Mouse (Mus musculus): Measurements from ENCODE around the gene Aldh1b1.

The Aldh1b1 gene

GRCm38 (mm10) chr4:45798964-45799363 lies at the start of gene Aldh1b1:
TSS of gene Aldh1b1 (plus strand) at chr4:45799022.
- peak; percentile 83 for DNase-seq (ENCODE audit: low spot score)

GRCm38 (mm10) chr4:45749449-45749848 lies 49.4 kb upstream of the Aldh1b1 start:
- DNase-seq (ENCODE audit: low spot score) = no peak

GRCm38 (mm10) chr4:45750477-45750876 lies 48.3 kb upstream of the Aldh1b1 start:
- DNase-seq (ENCODE audit: low spot score) = no peak

GRCm38 (mm10) chr4:45753211-45753809 lies 45.5 kb upstream of the Aldh1b1 start:
- DNase-seq (ENCODE audit: low spot score) = no peak

GRCm38 (mm10) chr4:45754171-45754570 lies 44.7 kb upstream of the Aldh1b1 start:
- DNase-seq (ENCODE audit: low spot score) = no peak

GRCm38 (mm10) chr4:45755097-45755496 lies 43.7 kb upstream of the Aldh1b1 start:
- DNase-seq (ENCODE audit: low spot score) = no peak

- DNase-seq (ENCODE audit: low spot score) = no peak
These were observed 42.9 kb upstream of the Aldh1b1 start for GRCm38 (mm10) chr4:45755881-45756280.

GRCm38 (mm10) chr4:45757941-45758340 lies 40.9 kb upstream of the Aldh1b1 start:
- no peak for DNase-seq (ENCODE audit: low spot score)

- DNase-seq (ENCODE audit: low spot score) = no peak
These were observed 39.4 kb upstream of the Aldh1b1 start for GRCm38 (mm10) chr4:45759411-45759810.

- DNase-seq (ENCODE audit: low spot score) = no peak
These were observed 36.2 kb upstream of the Aldh1b1 start for GRCm38 (mm10) chr4:45762600-45762999.

GRCm38 (mm10) chr4:45763288-45764140 lies 35.3 kb upstream of the Aldh1b1 start:
- peak; percentile 24 for DNase-seq (ENCODE audit: low spot score)

- DNase-seq (ENCODE audit: low spot score) = no peak
These were observed 34.7 kb upstream of the Aldh1b1 start for GRCm38 (mm10) chr4:45764141-45764494.

GRCm38 (mm10) chr4:45765121-45765564 lies 33.7 kb upstream of the Aldh1b1 start:
- no peak for DNase-seq (ENCODE audit: low spot score)

GRCm38 (mm10) chr4:45765565-45766201 lies 33.1 kb upstream of the Aldh1b1 start:
- no peak for DNase-seq (ENCODE audit: low spot score)

- DNase-seq (ENCODE audit: low spot score) = no peak
These were observed 32.0 kb upstream of the Aldh1b1 start for GRCm38 (mm10) chr4:45766774-45767173.

GRCm38 (mm10) chr4:45767891-45768558 lies 30.8 kb upstream of the Aldh1b1 start:
- peak; percentile 49 for DNase-seq (ENCODE audit: low spot score)

GRCm38 (mm10) chr4:45769141-45769540 lies 29.7 kb upstream of the Aldh1b1 start:
- no peak for DNase-seq (ENCODE audit: low spot score)

- no peak for DNase-seq (ENCODE audit: low spot score)
These were observed 28.8 kb upstream of the Aldh1b1 start for GRCm38 (mm10) chr4:45769791-45770637.

- no peak for DNase-seq (ENCODE audit: low spot score)
These were observed 28.2 kb upstream of the Aldh1b1 start for GRCm38 (mm10) chr4:45770638-45771033.

- DNase-seq (ENCODE audit: low spot score) = no peak
These were observed 27.6 kb upstream of the Aldh1b1 start for GRCm38 (mm10) chr4:45771173-45771572.

GRCm38 (mm10) chr4:45771619-45772018 lies 27.2 kb upstream of the Aldh1b1 start:
- DNase-seq (ENCODE audit: low spot score) = peak; percentile 55

All from ovary, postnatal 36 days (tissue).